Mouse (Mus musculus) thymus, adult 18-20 months (tissue): ENCODE results near the gene Cmtm4.

Experiments
- DNase-seq, 2 experiments: peaks; one replicate each; pipeline ENCODE4 v3.0.0; 2022; ENCODE audit warnings: mixed read lengths in 2 of 2

Cmtm4 gene

DNA sequence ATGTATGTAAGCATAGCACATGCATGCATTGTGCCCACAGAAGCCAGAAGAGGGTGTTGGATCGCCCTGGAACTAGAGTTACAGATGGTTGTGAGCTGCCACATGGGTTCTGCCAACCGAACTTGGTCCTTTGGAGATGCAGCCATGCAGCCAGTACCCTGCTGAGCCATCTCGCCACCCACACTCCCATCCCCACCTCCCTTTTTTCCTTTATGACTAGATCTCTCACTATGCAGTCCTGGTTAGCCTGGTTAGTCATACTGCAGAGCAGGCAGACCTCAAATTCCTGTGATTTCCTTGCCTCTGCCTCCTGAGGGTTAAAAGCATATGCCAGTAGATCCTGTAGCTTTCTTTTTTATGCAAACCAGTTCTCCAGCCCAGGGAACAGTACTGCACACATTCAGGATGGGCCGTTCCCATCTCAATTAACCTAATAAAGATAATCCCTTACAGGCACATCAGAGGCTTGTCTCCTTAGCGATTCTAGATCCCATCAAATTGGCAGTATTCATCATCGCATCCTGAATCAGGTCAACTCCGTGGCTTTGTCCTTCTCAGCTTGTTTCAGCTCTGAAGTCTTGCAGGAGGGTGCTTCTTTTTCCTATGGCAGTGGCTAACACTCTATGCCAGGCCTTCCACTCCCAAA, 15.1 kb upstream of the Cmtm4 start:
- no peak for DNase-seq

DNA sequence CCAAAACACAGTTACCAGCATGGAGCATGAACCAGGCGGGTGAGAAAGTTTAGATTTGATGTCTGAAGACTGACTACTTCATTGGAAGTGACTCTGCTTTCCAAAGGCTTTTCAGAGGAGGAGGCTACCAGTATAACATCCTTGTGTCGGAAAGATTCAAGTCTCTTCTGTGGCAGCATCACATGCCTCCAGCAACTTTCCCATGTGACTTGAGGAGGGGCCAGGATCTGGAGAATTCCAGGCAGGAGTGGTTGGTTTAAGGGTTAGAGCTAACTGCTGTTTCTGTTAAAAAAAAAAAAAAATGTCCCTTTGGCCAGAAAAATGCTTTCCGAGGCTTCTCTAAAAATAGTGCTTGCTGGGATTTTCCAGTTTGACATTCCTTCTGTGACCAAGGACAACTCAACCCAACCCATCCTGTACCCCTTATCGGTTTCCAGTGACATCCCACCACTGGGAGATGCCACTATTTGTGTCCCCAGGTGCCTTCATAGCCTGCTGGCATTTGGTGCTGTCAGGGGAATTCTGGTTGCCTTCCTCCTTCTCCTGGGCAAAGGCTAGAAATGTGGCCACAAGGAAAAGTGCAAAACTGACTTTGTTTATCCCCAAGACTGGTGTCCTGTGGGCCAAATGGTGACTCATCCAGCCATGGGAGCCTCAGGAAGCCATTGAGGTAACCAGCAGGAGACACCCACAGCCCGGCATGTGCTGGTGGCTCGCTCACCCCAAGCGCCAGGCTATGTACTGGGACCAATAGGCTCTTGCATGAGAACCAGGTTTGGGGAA, 12.9 kb upstream of the Cmtm4 start:
- no peak for DNase-seq

DNA sequence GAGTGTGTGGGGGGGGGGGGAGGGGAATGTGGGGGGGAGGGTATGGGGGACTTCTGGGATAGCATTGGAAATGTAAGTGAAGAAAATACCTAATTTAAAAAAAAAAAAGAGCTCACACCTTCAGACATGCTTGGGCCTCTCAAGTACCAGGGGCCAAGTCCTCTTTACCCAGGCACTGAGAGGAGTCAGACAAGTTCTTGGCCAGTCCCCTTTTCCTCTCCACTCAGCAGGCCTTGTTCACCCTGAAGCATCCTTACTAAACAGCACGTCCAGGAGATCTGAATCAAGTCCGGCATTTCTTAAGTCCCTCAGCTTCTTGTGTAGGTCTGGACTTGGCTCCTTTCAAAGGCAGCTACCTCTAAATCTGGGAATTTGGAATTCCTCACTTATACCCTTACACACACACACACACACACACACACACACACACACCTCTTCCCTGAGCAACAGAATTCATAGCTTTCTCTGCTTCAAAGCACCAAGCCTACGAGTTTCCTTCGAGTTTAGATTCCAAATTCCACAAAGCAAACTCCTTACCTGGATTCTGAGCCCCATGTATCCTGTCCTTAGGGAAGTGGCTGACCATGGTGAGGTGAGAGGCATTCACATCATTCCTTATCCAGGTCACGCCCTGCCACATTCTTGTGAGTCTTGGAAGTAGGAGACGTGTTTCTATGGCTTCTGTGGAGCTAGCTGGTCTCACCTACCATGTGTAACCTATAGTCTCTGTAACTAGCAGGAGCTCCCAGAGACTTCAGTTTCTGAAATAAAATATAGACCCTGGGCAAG, 10.9 kb upstream of the Cmtm4 start:
- no peak for DNase-seq

DNA sequence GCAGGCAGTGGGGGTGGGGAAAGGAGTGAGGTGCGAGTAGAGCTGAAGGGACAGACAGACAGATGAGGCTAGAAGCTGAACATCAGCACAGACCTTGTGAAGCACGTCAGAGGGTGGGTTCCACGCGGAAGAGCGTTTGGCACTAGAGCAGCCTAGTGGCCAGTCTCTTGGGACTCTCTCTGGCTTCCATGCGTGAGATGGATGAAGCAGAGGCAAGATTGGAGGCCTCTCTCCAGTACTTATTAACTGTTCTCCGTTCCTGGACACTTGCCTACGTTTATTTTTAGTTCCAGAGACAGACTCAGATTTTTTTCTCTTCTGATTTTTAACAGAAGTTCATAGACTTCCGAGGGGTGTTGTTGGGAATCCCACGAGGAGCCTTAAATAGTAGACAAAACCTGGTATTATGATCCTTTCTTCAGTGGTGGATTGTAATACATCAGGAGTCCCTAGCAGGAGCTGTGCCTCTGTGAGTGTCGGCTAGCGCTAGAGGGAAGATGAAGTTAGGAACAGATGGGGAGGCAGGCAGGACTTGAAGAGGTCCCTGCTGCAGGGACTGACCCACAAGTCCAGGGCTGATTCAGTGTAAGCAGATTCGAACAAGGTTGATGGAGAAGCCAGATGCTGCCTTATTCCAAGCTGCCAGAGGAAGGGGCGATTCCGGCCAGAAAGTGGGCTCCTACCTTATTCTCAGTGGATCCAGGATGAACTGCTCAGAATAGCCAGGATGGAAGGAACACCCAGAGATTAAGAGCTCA, 10.0 kb upstream of the Cmtm4 start:
- no peak for DNase-seq

DNA sequence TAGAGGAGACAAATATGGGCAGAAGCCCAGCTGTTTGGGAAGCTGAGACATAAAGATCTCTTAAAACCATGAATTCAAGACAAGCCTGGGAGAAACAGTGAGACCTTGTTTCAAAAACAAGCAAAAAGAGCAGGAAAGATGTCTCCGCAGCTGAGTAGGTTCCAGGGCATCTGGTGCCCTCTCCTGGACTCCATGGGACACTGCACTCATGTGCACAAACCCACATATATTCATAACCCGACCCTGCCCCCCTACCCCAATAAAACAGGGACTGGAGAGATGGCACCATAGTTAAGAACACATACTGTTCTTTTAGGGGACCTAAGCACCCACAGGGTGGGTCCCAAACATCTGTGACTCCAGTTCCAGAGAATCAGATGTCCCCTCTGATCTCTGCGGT, 8.0 kb upstream of the Cmtm4 start:
- no peak for DNase-seq

DNA sequence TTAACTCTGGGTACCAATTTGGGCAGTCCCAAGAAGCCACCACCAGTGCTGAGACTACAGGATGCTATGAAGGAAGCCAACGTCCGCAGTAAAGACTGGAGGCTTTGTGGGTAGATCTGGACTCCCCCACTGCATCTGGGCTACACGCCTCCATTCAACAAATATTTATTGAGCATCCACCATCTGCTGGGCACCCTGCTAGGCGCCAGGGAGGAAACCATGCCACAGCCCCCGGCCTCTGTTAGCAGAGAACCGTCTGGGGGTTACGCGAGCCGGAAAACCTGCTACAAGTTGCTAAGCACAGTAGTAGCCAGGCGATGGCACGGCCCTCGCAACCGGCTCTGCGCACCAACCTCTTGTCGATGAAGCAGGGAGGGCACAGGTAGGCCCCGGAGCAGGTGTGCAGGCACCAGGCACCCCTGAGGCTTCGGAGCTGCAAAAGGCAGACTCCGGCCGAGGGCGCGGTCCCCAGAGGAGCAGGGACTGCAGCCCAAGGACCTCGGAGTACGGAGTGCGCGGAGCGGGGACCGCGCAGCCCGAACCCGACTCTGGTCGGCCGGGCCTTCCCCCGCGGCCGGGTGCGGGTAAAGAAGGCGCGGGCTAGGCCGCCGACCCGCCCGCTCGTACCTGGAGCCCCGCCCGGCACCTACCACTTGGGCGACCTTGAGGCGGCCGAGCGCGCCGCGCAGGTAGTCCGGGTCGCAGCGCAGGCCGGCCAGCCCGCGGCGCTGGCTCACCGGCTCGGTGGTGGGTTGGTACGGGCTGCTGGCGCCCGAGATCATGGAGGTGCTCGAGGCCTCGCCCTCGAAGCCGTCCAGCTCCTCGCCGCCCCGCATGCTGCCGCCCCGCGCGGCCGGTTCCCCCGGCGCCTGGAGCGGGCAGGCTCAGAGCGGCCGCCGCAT, 555 bp downstream of the Cmtm4 start:
- DNase-seq, result peak; percentile 21 to 28

DNA sequence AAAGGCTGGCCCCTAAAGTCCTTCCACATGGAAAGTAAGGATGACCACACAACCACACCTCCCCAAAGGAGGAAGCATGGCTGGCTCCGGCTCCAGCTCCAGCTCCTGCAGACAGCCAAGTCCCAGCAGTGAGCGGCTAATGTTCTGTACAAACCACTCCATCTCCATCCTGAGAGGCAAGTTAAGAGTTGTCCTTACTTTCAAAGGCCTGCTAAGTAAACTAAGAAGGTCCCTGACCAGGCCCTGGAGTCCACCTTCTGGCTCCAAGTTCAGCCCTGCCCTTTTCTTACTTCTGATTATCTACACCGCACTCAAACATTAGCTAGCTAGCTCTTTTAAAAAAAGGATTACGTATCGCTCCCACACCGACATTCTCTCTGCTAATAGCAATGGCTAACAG, 1.8 kb downstream of the Cmtm4 start:
- DNase-seq, result no peak

DNA sequence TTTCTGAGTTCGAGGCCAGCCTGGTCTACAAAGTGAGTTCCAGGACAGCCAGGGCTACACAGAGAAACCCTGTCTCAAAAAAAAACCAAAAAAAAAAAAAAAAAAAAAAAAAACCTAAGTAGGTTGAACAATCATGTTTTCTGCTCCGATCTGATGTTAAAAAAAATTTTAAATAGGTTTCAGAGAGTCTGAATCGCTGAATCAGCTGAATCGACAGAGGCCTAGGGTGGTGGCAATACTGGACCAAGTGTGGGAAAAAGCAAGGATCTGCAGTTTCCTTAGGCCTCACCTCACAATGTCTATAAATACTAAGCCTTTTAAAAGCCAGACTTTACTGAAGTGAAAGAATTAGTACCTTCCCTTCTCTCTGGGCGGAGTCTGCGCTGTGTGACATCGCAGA, 2.5 kb downstream of the Cmtm4 start:
- DNase-seq, result no peak

DNA sequence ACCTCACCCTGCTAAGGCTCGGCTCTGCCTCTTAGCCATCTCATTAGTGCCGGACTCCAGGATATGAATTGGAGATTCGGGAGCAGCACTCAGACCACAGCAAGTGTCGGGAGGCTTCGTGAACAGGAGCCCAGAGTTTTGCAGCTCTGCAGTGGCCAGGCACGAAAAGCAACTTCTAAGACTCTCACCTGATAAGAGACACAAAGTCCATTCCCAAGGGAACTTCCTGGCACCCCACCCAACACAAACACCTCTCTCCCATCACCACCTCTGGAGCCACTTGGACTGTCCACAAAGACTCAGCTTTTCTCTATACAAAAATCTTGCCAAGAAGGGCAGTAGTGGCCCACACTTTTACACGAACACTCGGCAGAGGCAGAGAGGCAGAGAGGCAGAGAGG, 5.4 kb downstream of the Cmtm4 start:
- DNase-seq, result no peak

DNA sequence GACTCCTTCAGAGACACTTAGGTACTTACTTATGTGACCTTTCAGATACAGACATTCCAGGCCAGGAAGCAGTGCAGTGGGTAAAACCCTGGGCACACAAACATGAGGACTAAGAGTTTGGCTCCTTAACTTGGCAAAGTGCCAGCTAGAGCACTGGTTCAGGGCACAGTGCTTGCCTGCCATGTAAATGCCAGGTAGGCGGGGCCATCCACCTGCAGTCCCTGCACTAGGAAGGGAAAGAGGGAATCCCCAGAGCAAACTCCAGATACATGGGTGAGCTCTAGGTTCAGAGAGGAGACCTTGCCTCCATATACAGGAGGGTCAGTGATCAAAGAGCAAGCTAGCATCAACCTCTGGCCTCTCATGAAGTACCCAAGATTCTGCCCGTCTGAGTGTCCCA, 7.6 kb downstream of the Cmtm4 start:
- no peak for DNase-seq

DNA sequence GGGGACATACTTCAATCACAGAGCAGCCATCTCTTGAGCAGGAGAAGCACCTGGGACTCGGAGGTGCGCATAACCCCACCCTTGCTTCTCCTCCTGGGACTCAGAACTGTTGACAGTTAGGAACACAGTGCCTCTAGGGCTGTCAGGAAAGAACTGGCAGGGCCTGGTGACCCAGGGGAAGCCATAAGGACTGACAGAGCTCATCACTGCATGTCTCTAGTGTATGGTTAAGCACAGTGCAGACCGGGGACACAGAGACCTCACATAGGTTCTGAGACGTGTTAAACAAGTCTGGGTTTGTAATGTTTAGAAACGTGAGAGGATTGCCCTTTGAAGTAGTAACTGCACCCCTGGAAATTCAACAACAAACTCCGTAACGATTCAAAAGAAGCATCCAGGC, 8.1 kb downstream of the Cmtm4 start:
- DNase-seq, result no peak

DNA sequence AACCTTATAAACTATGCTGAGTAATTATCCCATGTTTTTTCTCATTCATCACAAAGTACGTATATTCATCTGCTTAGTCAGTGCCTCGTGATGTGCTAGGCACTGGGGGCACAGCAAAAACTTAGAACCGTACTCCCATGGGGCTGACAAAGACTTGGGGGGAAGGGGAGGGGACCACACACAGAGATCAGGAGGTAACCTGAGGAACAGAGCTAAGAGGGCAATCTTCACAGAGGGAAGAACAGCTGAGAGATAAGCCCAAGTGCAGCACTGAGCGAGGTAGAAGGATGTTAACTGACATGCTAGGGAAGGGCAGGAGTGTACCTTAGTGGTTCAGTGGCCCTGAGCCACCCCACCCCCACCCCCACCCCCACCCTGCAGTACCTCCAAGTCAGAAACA, 8.9 kb downstream of the Cmtm4 start:
- DNase-seq, result no peak

DNA sequence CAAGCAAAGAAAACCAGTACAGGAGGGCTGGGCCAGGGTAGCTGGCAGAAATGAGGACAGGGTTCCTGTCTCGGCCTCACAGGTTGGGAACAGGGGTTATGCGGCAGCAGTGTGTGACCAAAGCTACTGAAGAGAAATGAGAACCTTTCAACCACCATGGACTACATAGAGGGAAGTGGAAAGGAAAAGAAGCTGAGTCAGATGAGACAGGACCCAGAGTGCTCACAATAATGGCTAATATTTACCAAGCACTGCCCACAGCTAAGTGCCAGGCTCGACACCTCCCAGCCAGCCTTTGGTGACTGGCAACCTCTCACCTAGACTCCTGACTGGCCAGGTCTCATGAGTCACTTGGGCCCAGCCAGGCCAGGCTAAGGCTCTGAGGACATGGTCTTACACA, 11.6 kb downstream of the Cmtm4 start:
- no peak for DNase-seq

DNA sequence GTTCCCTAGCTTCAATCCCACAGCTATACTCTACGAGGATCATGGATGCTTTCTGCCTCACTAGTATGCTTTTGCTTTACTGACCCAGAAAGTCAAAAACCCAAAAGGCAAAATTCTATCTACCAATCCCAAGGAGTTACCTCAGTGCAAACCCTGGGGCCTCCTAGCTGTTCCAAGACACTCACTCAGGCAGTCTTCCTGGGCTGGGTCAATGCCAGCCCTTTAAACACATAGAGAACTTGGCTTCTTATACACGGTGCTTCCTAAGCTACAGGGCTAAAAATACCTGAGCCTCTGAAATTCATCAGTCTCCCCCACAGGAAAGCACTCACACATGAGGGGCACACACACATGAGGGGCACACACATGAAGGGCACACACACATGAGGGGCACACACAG, 12.3 kb downstream of the Cmtm4 start:
- DNase-seq, result no peak

DNA sequence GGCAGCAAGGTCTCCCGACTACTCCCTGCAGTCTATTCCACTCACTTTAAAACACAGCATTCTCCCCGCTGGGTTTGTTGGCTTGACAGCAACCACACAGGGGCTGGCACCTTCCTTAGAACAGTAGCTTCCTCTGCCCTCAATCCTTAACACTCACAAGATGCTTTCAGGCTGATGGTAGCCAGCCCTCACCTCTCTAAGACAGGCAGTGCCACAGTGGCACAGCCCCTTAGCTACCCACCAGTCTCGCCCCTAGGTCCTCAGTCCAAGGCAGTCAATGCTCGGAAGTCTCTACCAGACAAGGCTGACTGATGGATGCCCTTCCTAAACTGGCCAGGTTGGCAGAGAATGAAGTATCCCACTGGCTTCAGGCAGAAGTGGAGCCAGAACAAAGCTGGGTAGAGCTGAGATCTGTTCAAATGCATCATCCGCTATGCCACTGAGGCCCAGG, 14.6 kb downstream of the Cmtm4 start:
- DNase-seq, result no peak

DNA sequence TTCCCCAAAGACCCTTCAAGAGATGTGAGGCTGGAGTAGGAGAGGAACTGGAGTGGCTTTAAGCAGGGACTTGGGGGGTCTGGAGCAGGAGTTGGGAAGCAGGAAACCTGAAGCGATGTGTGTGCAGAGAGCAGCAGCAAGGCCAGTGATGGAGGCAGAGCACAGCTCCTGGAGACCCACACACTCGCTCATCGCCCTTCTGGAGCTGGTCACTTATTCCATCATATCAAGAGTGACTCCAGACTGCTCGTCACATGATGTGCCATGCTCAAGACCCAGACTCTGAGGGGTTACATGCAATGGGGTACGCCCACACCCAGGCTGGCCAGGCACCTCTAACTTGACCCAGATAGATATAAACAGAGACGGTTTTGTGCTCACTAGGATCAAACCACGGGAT, 15.3 kb downstream of the Cmtm4 start:
- DNase-seq, result no peak

DNA sequence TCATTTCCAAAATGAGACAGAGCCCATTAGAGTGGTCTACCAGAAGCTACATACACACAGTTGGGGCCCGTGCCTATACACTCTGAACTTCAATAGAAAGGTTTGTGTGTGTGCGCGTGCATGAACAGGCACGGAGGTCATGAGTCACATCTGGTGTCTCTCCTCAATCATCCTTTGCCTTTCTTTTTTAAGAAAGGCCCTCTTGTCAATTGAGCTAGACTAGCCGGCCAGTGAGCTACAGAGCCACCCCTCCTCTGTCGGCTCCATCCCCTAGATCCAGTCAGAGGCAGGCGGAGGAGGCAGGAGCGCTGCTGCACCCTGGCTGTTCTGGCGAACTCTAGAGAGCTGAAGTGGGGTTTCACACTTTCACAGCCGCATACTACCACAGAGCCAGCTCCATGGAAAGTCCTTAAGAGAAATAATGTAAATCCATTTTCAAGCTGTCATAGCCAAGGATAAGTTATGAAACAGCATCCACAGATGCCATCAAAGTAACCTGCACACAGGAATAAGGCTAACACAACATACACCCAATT, 16.2 kb downstream of the Cmtm4 start:
- DNase-seq, result no peak

DNA sequence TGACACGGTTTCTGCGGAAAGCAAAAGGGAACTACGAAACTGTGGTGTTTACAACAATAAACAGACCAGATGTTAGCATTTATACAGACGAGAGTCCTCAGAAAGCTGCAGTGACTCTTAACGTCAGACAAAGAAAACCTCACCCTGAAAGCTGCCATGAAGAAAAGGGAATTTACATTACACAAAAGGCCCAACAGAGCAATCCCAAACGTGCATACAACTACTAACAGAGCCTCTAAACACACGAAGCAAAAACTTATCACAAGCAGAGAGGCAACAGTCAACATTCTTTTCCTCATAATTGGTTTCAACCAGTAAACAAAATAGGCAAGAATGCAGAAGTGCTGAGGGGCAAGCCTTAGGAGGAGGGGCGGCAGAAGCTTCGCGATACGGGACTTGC, 18.9 kb downstream of the Cmtm4 start:
- no peak for DNase-seq

DNA sequence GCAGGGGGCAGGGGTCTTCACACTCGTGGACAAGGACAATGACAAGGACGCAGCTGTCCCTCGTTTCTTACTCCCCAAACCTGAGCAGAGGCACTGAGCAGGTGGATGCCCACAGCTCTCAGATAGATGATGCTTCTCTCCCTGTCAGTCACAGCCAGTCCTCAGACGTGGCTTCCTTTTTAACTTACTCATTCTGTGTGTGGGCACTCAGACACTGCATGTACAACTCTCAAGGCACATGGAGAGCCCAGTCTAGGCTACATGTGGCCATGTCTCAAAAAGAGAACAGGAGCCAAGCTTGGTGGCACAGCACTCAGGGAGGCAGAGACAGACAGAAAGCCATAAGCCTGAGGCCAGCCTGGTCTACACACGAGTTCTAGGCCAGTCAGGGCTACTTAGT, 19.6 kb downstream of the Cmtm4 start:
- no peak for DNase-seq

DNA sequence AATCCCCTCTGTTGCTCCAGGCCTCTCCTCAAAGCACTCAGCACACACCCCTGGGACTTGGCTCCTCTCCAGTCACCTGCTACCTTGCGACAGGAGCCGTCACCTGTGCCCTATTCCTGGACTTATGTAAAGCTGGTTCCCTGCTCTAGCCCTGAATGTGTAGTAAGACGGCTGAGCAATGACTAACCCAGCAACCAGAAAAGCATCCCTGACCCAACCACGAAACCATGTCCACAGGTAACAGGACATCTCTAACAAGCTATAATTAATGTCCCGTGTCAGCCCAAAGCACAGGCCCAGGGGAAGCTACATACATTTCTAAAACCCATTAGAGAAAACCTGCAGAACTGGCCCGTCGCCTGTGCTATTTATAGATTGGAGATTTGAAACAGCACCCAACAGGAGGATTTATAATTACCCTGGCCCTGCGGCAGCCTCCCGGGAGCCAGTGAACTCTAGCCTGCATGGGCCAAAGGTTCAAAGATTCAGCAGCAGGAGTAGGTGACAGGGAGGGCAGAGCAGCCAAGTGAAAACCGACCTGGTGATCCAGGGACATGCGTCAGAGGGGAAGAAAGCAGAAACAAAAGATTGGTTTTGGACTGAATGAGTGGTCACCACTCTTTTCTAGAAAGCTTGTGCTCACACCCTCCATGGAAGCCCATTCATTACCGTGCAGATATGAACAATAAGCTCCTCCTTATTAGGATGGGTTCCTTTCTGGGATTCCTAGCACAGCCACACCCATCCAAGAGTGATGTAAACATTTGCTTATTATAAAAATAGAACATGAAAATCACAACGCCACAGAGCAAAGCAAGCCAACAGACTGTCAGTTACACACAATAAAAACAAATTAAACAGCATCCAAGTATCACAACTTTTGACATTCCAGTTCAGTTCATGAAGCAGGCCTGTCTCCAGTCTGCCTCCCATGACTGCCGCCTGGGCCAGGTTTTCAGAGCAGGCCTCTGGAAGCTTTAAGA, 20.5 kb downstream of the Cmtm4 start:
- DNase-seq, result no peak

DNA sequence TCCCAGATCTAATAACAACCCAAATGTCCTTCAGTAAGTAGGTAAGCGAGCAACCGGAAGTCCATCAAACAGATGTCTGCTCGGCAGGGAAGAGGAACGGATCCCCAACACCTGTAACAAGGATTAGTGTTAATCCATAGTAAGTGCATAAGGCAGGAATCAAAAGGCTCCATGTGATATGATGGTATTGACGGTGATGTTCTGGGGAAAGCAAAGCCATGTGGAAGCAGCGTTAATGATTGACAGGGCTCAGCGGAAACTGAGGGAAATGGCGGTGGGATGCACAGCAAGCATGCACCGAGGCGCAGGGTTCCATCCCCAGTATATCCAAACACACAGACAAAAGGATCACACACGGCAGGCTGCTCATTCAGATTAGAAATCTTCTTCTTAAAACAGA, 21.3 kb downstream of the Cmtm4 start:
- DNase-seq, result no peak
